Mouse (Mus musculus) hindbrain, embryonic 11.5 days (tissue): ENCODE results near the gene Smarcd2. TPM values are rescaled to one million over a fixed set of nuclear protein-coding genes. Genes with fewer than 3 reads are reported as not detected.

ENCODE experiments used
- ATAC-seq: fragments of 200-750 bp; cut with Nextera tagmentation; 2 replicates; pipeline ENCODE4 v1.8.0; 2017; ENCODE audit warnings: mild to moderate bottlenecking, moderate TSS enrichment, moderate library complexity; ENCODE audit not compliant: low FRiP score
- DNase-seq: peaks from one replicate; pipeline ENCODE4 v3.0.0-alpha.2; 2015; ENCODE audit warnings: low spot score
- H3K27ac ChIP-seq: fragments of 300-500 bp; sonication (generic); 2 replicates; pipeline ENCODE4 v1.5.1; 2014; ENCODE audit warnings: mild to moderate bottlenecking, low read depth, low read length
- H3K27me3 ChIP-seq: fragments of 300-500 bp; sonication (generic); 2 replicates; pipeline ENCODE4 v1.6.1; 2014; ENCODE audit warnings: mild to moderate bottlenecking, low read length, moderate library complexity, mixed read lengths; ENCODE audit not compliant: control insufficient read depth, insufficient read depth
- H3K36me3 ChIP-seq: fragments of 300-500 bp; sonication (generic); 2 replicates; pipeline ENCODE4 v1.6.1; 2014; ENCODE audit warnings: mild to moderate bottlenecking, low read length, moderate library complexity, mixed read lengths; ENCODE audit not compliant: control insufficient read depth, insufficient read depth
- H3K4me1 ChIP-seq: fragments of 300-500 bp; sonication (generic); replicated peaks from 2 replicates; pipeline ENCODE4 v1.6.1; 2014; ENCODE audit warnings: low read length, mixed read lengths; ENCODE audit not compliant: control insufficient read depth, insufficient read depth
- H3K4me2 ChIP-seq: fragments of 300-500 bp; sonication (generic); replicated peaks from 2 replicates; pipeline ENCODE4 v1.6.1; 2014; ENCODE audit warnings: mild to moderate bottlenecking, low read depth, low read length
- H3K4me3 ChIP-seq: fragments of 300-500 bp; sonication (generic); 2 replicates; pipeline ENCODE4 v1.5.1; 2014; ENCODE audit warnings: low read depth, low read length
- H3K9ac ChIP-seq: fragments of 300-500 bp; sonication (generic); 2 replicates; pipeline ENCODE4 v1.6.1; 2014; ENCODE audit warnings: low read depth, low read length
- H3K9me3 ChIP-seq: fragments of 300-500 bp; sonication (generic); 2 replicates; pipeline ENCODE4 v1.6.1; 2016; ENCODE audit warnings: low read length; ENCODE audit not compliant: control insufficient read depth
- WGBS: fragments of 180-500 bp; shearing (Covaris S2); extraction: QIAGEN DNeasy Blood & Tissue Kit; methylation state at CpG from one replicate; pipeline ENCODE4 v1.1.7; 2014; 5-methylcytosine and 5-hydroxymethylcytosine counted together
- polyA plus RNA-seq: library from polyadenylated mRNA; unstranded; fragments of >200 nt; fragmentation: Nextera tagmentation; extraction: Ambion mirVana; gene quantifications from 2 replicates; pipeline ENCODE4 v1.2.1, GENCODE M21; 2014

The Smarcd2 gene
- polyA plus RNA-seq, 1 experiment from 2014 or later: 31.6 TPM

- H3K27me3 ChIP-seq: no peaks in the 10 kb centered on the region
- ATAC-seq (no peak), DNase-seq (no peak)
- no peak overlapping the region for H3K4me2 ChIP-seq
- no peaks in the 10 kb centered on the region for H3K9me3 ChIP-seq
- H3K27ac ChIP-seq: no peak overlapping the region
- no peak overlapping the region for H3K4me3 ChIP-seq
- no peaks in the 10 kb centered on the region for H3K4me1 ChIP-seq
- 76% methylated on average over 11 of the region's 11 CpGs for WGBS
- H3K9ac ChIP-seq: no peak overlapping the region
- no peaks in the 10 kb centered on the region for H3K36me3 ChIP-seq
These were observed 14.2 kb upstream of the Smarcd2 start for GRCm38 (mm10) chr11:106286987-106287386.

GRCm38 (mm10) chr11:106286206-106286605 is 13.4 kb upstream of the Smarcd2 start:
- no peak overlapping the region for H3K27ac ChIP-seq
- no peak overlapping the region for H3K4me2 ChIP-seq
- DNase-seq (no peak), ATAC-seq (no peak)
- no peaks in the 10 kb centered on the region for H3K4me1 ChIP-seq
- no peaks in the 10 kb centered on the region for H3K27me3 ChIP-seq
- no peak overlapping the region for H3K4me3 ChIP-seq
- WGBS: 87% methylated on average over 7 of the region's 7 CpGs
- no peaks in the 10 kb centered on the region for H3K9me3 ChIP-seq
- no peaks in the 10 kb centered on the region for H3K36me3 ChIP-seq
- no peak overlapping the region for H3K9ac ChIP-seq

GRCm38 (mm10) chr11:106284126-106284525 is 11.4 kb upstream of the Smarcd2 start:
- no peaks in the 10 kb centered on the region for H3K9me3 ChIP-seq
- H3K9ac ChIP-seq: no peak overlapping the region
- ATAC-seq: no peak
- H3K36me3 ChIP-seq: no peaks in the 10 kb centered on the region
- H3K4me3 ChIP-seq: no peak overlapping the region
- H3K27ac ChIP-seq: no peak overlapping the region
- no peaks in the 10 kb centered on the region for H3K4me1 ChIP-seq
- 77% methylated on average over 8 of the region's 8 CpGs for WGBS
- no peaks in the 10 kb centered on the region for H3K27me3 ChIP-seq
- H3K4me2 ChIP-seq: no peak overlapping the region
- no peak for DNase-seq

GRCm38 (mm10) chr11:106283371-106283770 is 10.6 kb upstream of the Smarcd2 start:
- no peak overlapping the region for H3K4me3 ChIP-seq
- no peaks in the 10 kb centered on the region for H3K27me3 ChIP-seq
- H3K4me2 ChIP-seq: no peak overlapping the region
- no peak overlapping the region for H3K9ac ChIP-seq
- ATAC-seq (no peak), DNase-seq (no peak)
- no peaks in the 10 kb centered on the region for H3K36me3 ChIP-seq
- no peaks in the 10 kb centered on the region for H3K9me3 ChIP-seq
- WGBS: 77% methylated on average over 4 of the region's 4 CpGs
- no peaks in the 10 kb centered on the region for H3K4me1 ChIP-seq
- H3K27ac ChIP-seq: no peak overlapping the region

- WGBS: 84% methylated on average over 6 of the region's 6 CpGs
- Histone ChIP-seq H3K4me3 (no peak overlapping the region), H3K4me1 (no peaks in the 10 kb centered on the region), H3K36me3 (no peaks in the 10 kb centered on the region), H3K27ac (no peak overlapping the region), H3K9ac (no peak overlapping the region), H3K9me3 (no peaks in the 10 kb centered on the region), H3K4me2 (no peak overlapping the region), H3K27me3 (no peaks in the 10 kb centered on the region)
- no peak for DNase-seq
- no peak for ATAC-seq
These were observed 9.7 kb upstream of the Smarcd2 start for GRCm38 (mm10) chr11:106282452-106282851.

GRCm38 (mm10) chr11:106276454-106276853 is 3.7 kb upstream of the Smarcd2 start, which contains the start of gene Tcam1:
Gene Tcam1, plus strand, starts transcription at chr11:106276672.
- Histone ChIP-seq H3K4me3 (no peak within 1 kb of the TSS), H3K9ac (no peak within 1 kb of the TSS), H3K4me2 (0 out of 2 replicates have a peak within 1 kb of the TSS, but pooled peaks have one; percentile 2), H3K27me3 (no peaks in the 10 kb centered on the region), H3K27ac (no peak within 1 kb of the TSS), H3K4me1 (peaks cover 2% of the 10 kb centered on the region; the same call in 1 of the 2 replicates), H3K36me3 (no peaks in the 10 kb centered on the region), H3K9me3 (no peaks in the 10 kb centered on the region)
- WGBS: 10% methylated on average over 25 of the region's 25 CpGs
- DNase-seq (peak; percentile 97), ATAC-seq (peak; percentile 20; the same call in 1 of the 2 replicates)

GRCm38 (mm10) chr11:106274971-106275411 is 2.2 kb upstream of the Smarcd2 start:
- Histone ChIP-seq H3K9me3 (no peaks in the 10 kb centered on the region), H3K4me2 (no peak overlapping the region), H3K36me3 (no peaks in the 10 kb centered on the region), H3K27me3 (no peaks in the 10 kb centered on the region), H3K4me3 (no peak overlapping the region), H3K9ac (no peak overlapping the region), H3K4me1 (peaks cover 9% of the 10 kb centered on the region), H3K27ac (no peak overlapping the region)
- ATAC-seq (no peak), DNase-seq (peak; percentile 32)
- 89% methylated on average over 7 of the region's 7 CpGs for WGBS

GRCm38 (mm10) chr11:106274374-106274773 is 1.6 kb upstream of the Smarcd2 start:
- no peaks in the 10 kb centered on the region for H3K27me3 ChIP-seq
- no peak overlapping the region for H3K9ac ChIP-seq
- peaks cover 9% of the 10 kb centered on the region for H3K4me1 ChIP-seq
- no peak overlapping the region for H3K27ac ChIP-seq
- no peak overlapping the region for H3K4me3 ChIP-seq
- DNase-seq: no peak
- H3K36me3 ChIP-seq: no peaks in the 10 kb centered on the region
- no peak for ATAC-seq
- no peak overlapping the region for H3K4me2 ChIP-seq
- no peaks in the 10 kb centered on the region for H3K9me3 ChIP-seq
- 81% methylated on average over 1 of the region's 1 CpGs for WGBS

GRCm38 (mm10) chr11:106273811-106274210 is 1.0 kb upstream of the Smarcd2 start:
- ATAC-seq: no peak
- Histone ChIP-seq H3K9me3 (no peaks in the 10 kb centered on the region), H3K4me2 (no peak overlapping the region), H3K9ac (no peak overlapping the region), H3K4me3 (no peak overlapping the region), H3K27me3 (no peaks in the 10 kb centered on the region), H3K36me3 (no peaks in the 10 kb centered on the region), H3K27ac (no peak overlapping the region), H3K4me1 (peaks cover 14% of the 10 kb centered on the region)
- WGBS: 95% methylated on average over 6 of the region's 6 CpGs
- no peak for DNase-seq
